In genomic region chr4:32800577-32801170, GRCm38 (mm10) we compare ENCODE assay signal across 8 mouse cellular contexts. TPM values are rescaled to one million over a fixed set of nuclear protein-coding genes. Genes with fewer than 3 reads are reported as not detected.
DNase-seq lines count a peak whose midpoint lies in the region; ATAC-seq and TF ChIP-seq lines count a peak whose summit lies in the region.

No protein-coding gene starts in this region.

- no peak for DNase-seq in cerebellum, adult 2 months
- DNase-seq in cerebellum, postnatal 36 days, result no peak
- DNase-seq in thymus, adult 2 months, result no peak
- DNase-seq in thymus, postnatal 0 days (ENCODE audit: low spot score), result no peak
- DNase-seq in stomach, postnatal 0 days (ENCODE audit: low spot score), result no peak
- DNase-seq in right cerebral cortex, adult 18-20 months, result no peak
- no peak for DNase-seq in c-Kit-positive CD71-positive TER-119-positive erythroid progenitor cells, embryonic 14.5 days (ENCODE audit: low spot score)

- no peaks in the 10 kb centered on the region; the same call in 1 of the 2 replicates for H3K4me1 ChIP-seq in cerebellum, adult 2 months (ENCODE audit: control insufficient read depth, insufficient read depth, low read length)
- H3K4me1 ChIP-seq in thymus, adult 2 months (replicated peaks; ENCODE audit: control insufficient read depth, insufficient read depth, low read length), result peaks cover 6% of the 10 kb centered on the region
- H3K4me1 ChIP-seq in limb, embryonic 15.5 days, result peaks cover 9% of the 10 kb centered on the region
- no peaks in the 10 kb centered on the region; the same call in 1 of the 2 replicates for H3K4me1 ChIP-seq in stomach, postnatal 0 days (replicated peaks; ENCODE audit: control insufficient read depth, insufficient read depth)

- no peak for TF ChIP-seq CTCF in cerebellum, adult 2 months (IDR thresholded peaks at IDR 0.05; ENCODE audit: borderline replicate concordance, insufficient read depth, low read depth, low read length)
- no peak for TF ChIP-seq CTCF in thymus, adult 2 months (IDR thresholded peaks at IDR 0.05; ENCODE audit: borderline replicate concordance, control insufficient read depth, extremely low read depth, insufficient read depth, low read length, poor library complexity)
- TF ChIP-seq CTCF in stomach, postnatal 0 days (IDR thresholded peaks at IDR 0.05; ENCODE audit: low read depth), result no peak

- H3K4me3 ChIP-seq in cerebellum, adult 2 months (replicated peaks; ENCODE audit: insufficient read depth, low read depth, low read length), result peak overlapping the region; percentile 69
- H3K4me3 ChIP-seq in thymus, adult 2 months (ENCODE audit: control insufficient read depth, insufficient read depth, low read length), result peak overlapping the region; percentile 94
- peak overlapping the region; percentile 90 for H3K4me3 ChIP-seq in limb, embryonic 15.5 days
- H3K4me3 ChIP-seq in stomach, postnatal 0 days (ENCODE audit: low read depth, low read length), result peak overlapping the region; percentile 81

- no peak for TF ChIP-seq EP300 in stomach, postnatal 0 days (optimal IDR thresholded peaks at IDR 0.05)

- H3K27me3 ChIP-seq in cerebellum, adult 2 months (ENCODE audit: control insufficient read depth, insufficient read depth, low read length), result no peaks in the 10 kb centered on the region
- H3K27me3 ChIP-seq in thymus, adult 2 months (ENCODE audit: control insufficient read depth, insufficient read depth, low read length), result no peaks in the 10 kb centered on the region
- H3K27me3 ChIP-seq in limb, embryonic 15.5 days, result no peaks in the 10 kb centered on the region
- no peaks in the 10 kb centered on the region for H3K27me3 ChIP-seq in stomach, postnatal 0 days (ENCODE audit: control insufficient read depth, insufficient read depth, low read length)

- peak overlapping the region; percentile 94 for H3K27ac ChIP-seq in cerebellum, adult 2 months (ENCODE audit: insufficient read depth, low read length)
- H3K27ac ChIP-seq in thymus, adult 2 months (ENCODE audit: control insufficient read depth, insufficient read depth, low read length), result peak overlapping the region; percentile 56
- peak overlapping the region; percentile 100 for H3K27ac ChIP-seq in limb, embryonic 15.5 days
- peak overlapping the region; percentile 98 for H3K27ac ChIP-seq in stomach, postnatal 0 days (replicated peaks)

- no peaks in the 10 kb centered on the region for H3K36me3 ChIP-seq in thymus, adult 2 months (ENCODE audit: control insufficient read depth, insufficient read depth, low read length)
- H3K36me3 ChIP-seq in limb, embryonic 15.5 days, result no peaks in the 10 kb centered on the region
- H3K36me3 ChIP-seq in stomach, postnatal 0 days (ENCODE audit: control insufficient read depth, insufficient read depth, low read length), result no peaks in the 10 kb centered on the region

- TF ChIP-seq POLR2A in cerebellum, adult 2 months (IDR thresholded peaks at IDR 0.05; ENCODE audit: borderline replicate concordance, insufficient read depth, low read length), result no peak
- no peak for TF ChIP-seq POLR2A in thymus, adult 2 months (IDR thresholded peaks at IDR 0.05; ENCODE audit: control insufficient read depth, extremely low read depth, insufficient read depth, low read length, poor library complexity)

- 4% methylated on average over 9 of the region's 9 CpGs for WGBS in cerebellum, adult 2 months
- 14% methylated on average over 9 of the region's 9 CpGs for WGBS in thymus, adult 2 months
- 8% methylated on average over 9 of the region's 9 CpGs for WGBS in limb, embryonic 15.5 days
- WGBS in stomach, postnatal 0 days, result 9% methylated on average over 9 of the region's 9 CpGs

- H3K9ac ChIP-seq in limb, embryonic 15.5 days, result peak overlapping the region; percentile 78
- H3K9ac ChIP-seq in stomach, postnatal 0 days (ENCODE audit: low read length), result peak overlapping the region; percentile 93

- no peak for ATAC-seq in limb, embryonic 15.5 days (ENCODE audit: insufficient number of reproducible peaks, low FRiP score, low TSS enrichment, low read depth)
- peak; percentile 21; the same call in 1 of the 2 replicates for ATAC-seq in stomach, postnatal 0 days (ENCODE audit: low FRiP score, low TSS enrichment)

- H3K4me2 ChIP-seq in limb, embryonic 15.5 days, result peak overlapping the region; percentile 60
- H3K4me2 ChIP-seq in stomach, postnatal 0 days (replicated peaks; ENCODE audit: low read depth), result peak overlapping the region; percentile 66

- no peaks in the 10 kb centered on the region for H3K9me3 ChIP-seq in limb, embryonic 15.5 days
- H3K9me3 ChIP-seq in stomach, postnatal 0 days (ENCODE audit: control insufficient read depth, low read length), result no peaks in the 10 kb centered on the region

RNA-seq across cellular contexts. Expression of gene Lyrm2, which starts 0.6 kb away (rescaled TPM):
- 41.6 and 49.6 TPM in 2 replicates for polyA plus RNA-seq in cerebellum, adult 2 months (2012; rRNA removed)
- polyA plus RNA-seq in thymus, adult 2 months (2012; rRNA removed), result 11.6 and 12.4 TPM in 2 replicates
- polyA plus RNA-seq in thymus, postnatal 0 days (2015; fragmentation: Nextera tagmentation; extraction: Ambion mirVana), result 138 and 141 TPM in 2 replicates
- 85.4 and 97.6 TPM in 2 replicates for polyA plus RNA-seq in limb, embryonic 15.5 days (2015; fragmentation: Nextera tagmentation; extraction: Ambion mirVana)
- polyA plus RNA-seq in stomach, postnatal 0 days (2015; fragmentation: Nextera tagmentation; extraction: Ambion mirVana), result 87.8 and 88.1 TPM in 2 replicates
